Mouse (Mus musculus) lung, postnatal 0 days (tissue): ENCODE results near the gene Rimbp3. TPM values are rescaled to one million over a fixed set of nuclear protein-coding genes. Genes with fewer than 3 reads are reported as not detected.

ENCODE experiments used
- ATAC-seq: fragments of 200-750 bp; cut with Nextera tagmentation; 2 replicates; pipeline ENCODE4 v1.8.0; 2017; ENCODE audit warnings: moderate library complexity
- DNase-seq: peaks from one replicate; pipeline ENCODE4 v3.0.0-alpha.2; 2016; ENCODE audit warnings: low spot score
- H3K27ac ChIP-seq: fragments of 300-500 bp; sonication (generic); 2 replicates; pipeline ENCODE4 v1.5.1; 2014; ENCODE audit warnings: antibody characterized with exemption, mild to moderate bottlenecking, low read length, mixed read lengths
- H3K27me3 ChIP-seq: fragments of 300-500 bp; sonication (generic); replicated peaks from 2 replicates; pipeline ENCODE4 v1.6.1; 2014; ENCODE audit warnings: low read length, mixed read lengths; ENCODE audit not compliant: insufficient read depth
- H3K36me3 ChIP-seq: fragments of 300-500 bp; sonication (generic); 2 replicates; pipeline ENCODE4 v1.6.1; 2014; ENCODE audit warnings: low read length, mixed read lengths; ENCODE audit not compliant: insufficient read depth
- H3K4me1 ChIP-seq: fragments of 300-500 bp; sonication (generic); 2 replicates; pipeline ENCODE4 v1.6.1; 2014; ENCODE audit warnings: antibody characterized with exemption, low read depth, low read length, mixed read lengths; ENCODE audit not compliant: insufficient read depth
- H3K4me2 ChIP-seq: fragments of 300-500 bp; sonication (generic); replicated peaks from 2 replicates; pipeline ENCODE4 v1.6.1; 2014; ENCODE audit warnings: low read depth, mild to moderate bottlenecking, low read length, moderate library complexity, mixed read lengths
- H3K4me3 ChIP-seq: fragments of 300-500 bp; sonication (generic); 2 replicates; pipeline ENCODE4 v1.5.1; 2014; ENCODE audit warnings: low read depth, low read length
- H3K9ac ChIP-seq: fragments of 300-500 bp; sonication (generic); replicated peaks from 2 replicates; pipeline ENCODE4 v1.6.1; 2014; ENCODE audit warnings: low read depth, mild to moderate bottlenecking
- H3K9me3 ChIP-seq: fragments of 300-500 bp; sonication (generic); 2 replicates; pipeline ENCODE4 v1.6.1; 2016; ENCODE audit warnings: low read length, mixed read lengths
- CTCF ChIP-seq: IDR thresholded peaks from 2 replicates; pipeline ENCODE4 v1.5.1; 2016; ENCODE audit warnings: antibody characterized with exemption, mild to moderate bottlenecking
- EP300 ChIP-seq: IDR thresholded peaks from 2 replicates; pipeline ENCODE4 v1.6.1; 2016; ENCODE audit warnings: antibody characterized with exemption, mild to moderate bottlenecking, control low read depth
- WGBS: fragments of 180-500 bp; shearing (Covaris S2); extraction: QIAGEN DNeasy Blood & Tissue Kit; methylation state at CpG from one replicate; pipeline ENCODE4 v1.1.7; 2014; 5-methylcytosine and 5-hydroxymethylcytosine counted together
- polyA plus RNA-seq: library from polyadenylated mRNA; unstranded; fragments of >200 nt; fragmentation: Nextera tagmentation; extraction: Ambion mirVana; gene quantifications from 2 replicates; pipeline ENCODE4 v1.2.1, GENCODE M21; 2015

The Rimbp3 gene
- polyA plus RNA-seq, 1 experiment from 2014 or later: not detected

GRCm38 (mm10) chr16:17179706-17180105 is 28.7 kb upstream of the Rimbp3 start:
- WGBS: 89% methylated on average over 3 of the region's 3 CpGs
- TF ChIP-seq CTCF (no peak), EP300 (no peak)
- ATAC-seq (no peak), DNase-seq (no peak)
- H3K9me3 ChIP-seq: no peaks in the 10 kb centered on the region
- H3K27ac ChIP-seq: no peak overlapping the region
- H3K4me2 ChIP-seq: no peak overlapping the region
- no peaks in the 10 kb centered on the region; the same call in 1 of the 2 replicates for H3K4me1 ChIP-seq
- no peaks in the 10 kb centered on the region; the same call in 1 of the 2 replicates for H3K36me3 ChIP-seq
- H3K9ac ChIP-seq: no peak overlapping the region
- no peak overlapping the region for H3K4me3 ChIP-seq
- H3K27me3 ChIP-seq: no peaks in the 10 kb centered on the region

- TF ChIP-seq EP300: no peak
- no peak for TF ChIP-seq CTCF
- no peak overlapping the region for H3K4me2 ChIP-seq
- no peaks in the 10 kb centered on the region for H3K9me3 ChIP-seq
- H3K4me3 ChIP-seq: no peak overlapping the region
- DNase-seq: peak; percentile 60
- H3K27me3 ChIP-seq: no peaks in the 10 kb centered on the region
- peaks cover 5% of the 10 kb centered on the region; the same call in 1 of the 2 replicates for H3K36me3 ChIP-seq
- no peak overlapping the region for H3K27ac ChIP-seq
- 69% methylated on average over 4 of the region's 4 CpGs for WGBS
- H3K9ac ChIP-seq: no peak overlapping the region
- ATAC-seq: peak; percentile 46
- no peaks in the 10 kb centered on the region; the same call in 1 of the 2 replicates for H3K4me1 ChIP-seq
Measured at GRCm38 (mm10) chr16:17181382-17181781, 27.0 kb upstream of the Rimbp3 start.

GRCm38 (mm10) chr16:17182136-17182535 is 26.3 kb upstream of the Rimbp3 start:
- no peak for DNase-seq
- H3K27ac ChIP-seq: 0 out of 2 replicates have a peak overlapping the region, but pooled peaks have one; percentile 2
- H3K4me3 ChIP-seq: no peak overlapping the region
- TF ChIP-seq EP300 (no peak), CTCF (no peak)
- H3K9ac ChIP-seq: no peak overlapping the region
- 64% methylated on average over 2 of the region's 2 CpGs for WGBS
- H3K36me3 ChIP-seq: peaks cover 5% of the 10 kb centered on the region; the same call in 1 of the 2 replicates
- no peak for ATAC-seq
- H3K4me1 ChIP-seq: no peaks in the 10 kb centered on the region; the same call in 1 of the 2 replicates
- H3K27me3 ChIP-seq: no peaks in the 10 kb centered on the region
- H3K9me3 ChIP-seq: no peaks in the 10 kb centered on the region
- no peak overlapping the region for H3K4me2 ChIP-seq

- no peak for ATAC-seq
- 77% methylated on average over 3 of the region's 3 CpGs for WGBS
- H3K9me3 ChIP-seq: no peaks in the 10 kb centered on the region
- H3K9ac ChIP-seq: no peak overlapping the region
- DNase-seq: no peak
- no peak overlapping the region for H3K4me3 ChIP-seq
- H3K27ac ChIP-seq: no peak overlapping the region
- H3K4me1 ChIP-seq: no peaks in the 10 kb centered on the region; the same call in 1 of the 2 replicates
- no peak overlapping the region for H3K4me2 ChIP-seq
- peaks cover 5% of the 10 kb centered on the region; the same call in 1 of the 2 replicates for H3K36me3 ChIP-seq
- no peak for TF ChIP-seq EP300
- no peak for TF ChIP-seq CTCF
- no peaks in the 10 kb centered on the region for H3K27me3 ChIP-seq
Measured at GRCm38 (mm10) chr16:17183003-17183402, 25.4 kb upstream of the Rimbp3 start.

- Histone ChIP-seq H3K4me1 (no peaks in the 10 kb centered on the region; the same call in 1 of the 2 replicates), H3K27ac (no peak overlapping the region), H3K9ac (no peak overlapping the region), H3K4me3 (no peak overlapping the region), H3K9me3 (no peaks in the 10 kb centered on the region), H3K4me2 (no peak overlapping the region), H3K27me3 (no peaks in the 10 kb centered on the region), H3K36me3 (peaks cover 5% of the 10 kb centered on the region; the same call in 1 of the 2 replicates)
- no peak for TF ChIP-seq EP300
- no peak for TF ChIP-seq CTCF
- no peak for DNase-seq
- ATAC-seq: no peak
Measured at GRCm38 (mm10) chr16:17185475-17185874, 22.9 kb upstream of the Rimbp3 start.

GRCm38 (mm10) chr16:17193823-17194222 is 14.6 kb upstream of the Rimbp3 start:
- ATAC-seq (no peak), DNase-seq (no peak)
- no peak for TF ChIP-seq CTCF
- TF ChIP-seq EP300: no peak
- Histone ChIP-seq H3K36me3 (no peaks in the 10 kb centered on the region), H3K4me3 (no peak overlapping the region), H3K9me3 (no peaks in the 10 kb centered on the region), H3K4me1 (no peaks in the 10 kb centered on the region), H3K27me3 (no peaks in the 10 kb centered on the region), H3K9ac (no peak overlapping the region), H3K4me2 (no peak overlapping the region), H3K27ac (no peak overlapping the region)
- WGBS: 95% methylated on average over 4 of the region's 4 CpGs
